Mouse (Mus musculus): ENCODE measurements around the gene Lrrc4c. TPM values are rescaled to one million over a fixed set of nuclear protein-coding genes. Genes with fewer than 3 reads are reported as not detected.

Gene Lrrc4c
- not detected for polyA plus RNA-seq (2017; shearing (Covaris generic))

- ATAC-seq, result no peak
Measured at GRCm38 (mm10) chr2:96317387-96318299, at the start of gene Lrrc4c. Lrrc4c (plus strand) TSS chr2:96318169.

- no peak for ATAC-seq
Measured at GRCm38 (mm10) chr2:96275061-96275460, 42.9 kb upstream of the Lrrc4c start.

- no peak for ATAC-seq
Measured at GRCm38 (mm10) chr2:96282926-96283325, 35.0 kb upstream of the Lrrc4c start.

GRCm38 (mm10) chr2:96287512-96287911 lies 30.5 kb upstream of the Lrrc4c start:
- no peak for ATAC-seq

GRCm38 (mm10) chr2:96290541-96290940 lies 27.4 kb upstream of the Lrrc4c start:
- ATAC-seq, result no peak

GRCm38 (mm10) chr2:96315034-96315433 lies 2.9 kb upstream of the Lrrc4c start:
- ATAC-seq, result no peak

GRCm38 (mm10) chr2:96316531-96316930 lies 1.4 kb upstream of the Lrrc4c start:
- no peak for ATAC-seq

GRCm38 (mm10) chr2:96318556-96318955 lies 587 bp downstream of the Lrrc4c start:
- no peak for ATAC-seq

GRCm38 (mm10) chr2:96319201-96319600 lies 1.2 kb downstream of the Lrrc4c start:
- no peak for ATAC-seq

GRCm38 (mm10) chr2:96319649-96320048 lies 1.7 kb downstream of the Lrrc4c start:
- no peak for ATAC-seq

- ATAC-seq, result no peak
Measured at GRCm38 (mm10) chr2:96334652-96335051, 16.7 kb downstream of the Lrrc4c start.

- ATAC-seq, result no peak
Measured at GRCm38 (mm10) chr2:96337354-96337753, 19.4 kb downstream of the Lrrc4c start.

GRCm38 (mm10) chr2:96401186-96401811 lies 83.3 kb downstream of the Lrrc4c start:
- ATAC-seq, result no peak

- no peak for ATAC-seq
Measured at GRCm38 (mm10) chr2:96402514-96402913, 84.5 kb downstream of the Lrrc4c start.

GRCm38 (mm10) chr2:96406856-96407255 lies 88.9 kb downstream of the Lrrc4c start:
- ATAC-seq, result no peak

- no peak for ATAC-seq
Measured at GRCm38 (mm10) chr2:96411182-96411581, 93.2 kb downstream of the Lrrc4c start.

GRCm38 (mm10) chr2:96461566-96461965 lies 143.6 kb downstream of the Lrrc4c start:
- no peak for ATAC-seq

GRCm38 (mm10) chr2:96475674-96476073 lies 157.7 kb downstream of the Lrrc4c start:
- no peak for ATAC-seq

- ATAC-seq, result no peak
Measured at GRCm38 (mm10) chr2:96499116-96499882, 181.3 kb downstream of the Lrrc4c start.

GRCm38 (mm10) chr2:96504140-96504539 lies 186.2 kb downstream of the Lrrc4c start:
- ATAC-seq, result no peak

GRCm38 (mm10) chr2:96505641-96506040 lies 187.7 kb downstream of the Lrrc4c start:
- no peak for ATAC-seq

GRCm38 (mm10) chr2:96508991-96509390 lies 191.0 kb downstream of the Lrrc4c start:
- ATAC-seq, result no peak

GRCm38 (mm10) chr2:96537469-96537868 lies 219.5 kb downstream of the Lrrc4c start:
- no peak for ATAC-seq
